Mouse (Mus musculus) brain, embryonic 14.5 days (tissue): Measurements from ENCODE around the gene Cdh13.

Experiments
- CTCF ChIP-seq: fragments of 200-500 bp; IDR thresholded peaks from 2 replicates; pipeline ENCODE4 v1.5.1; 2012; ENCODE audit warnings: inconsistent platforms, mild to moderate bottlenecking, moderate library complexity, borderline replicate concordance; ENCODE audit not compliant: insufficient read depth, insufficient read length; ENCODE audit errors: extremely low read depth
- POLR2A ChIP-seq: fragments of 200-500 bp; IDR thresholded peaks from 2 replicates; pipeline ENCODE4 v1.6.1; 2012; ENCODE audit warnings: mild to moderate bottlenecking, inconsistent platforms, borderline replicate concordance; ENCODE audit not compliant: poor library complexity, insufficient read depth, insufficient read length, severe bottlenecking; ENCODE audit errors: extremely low read depth

DNA sequence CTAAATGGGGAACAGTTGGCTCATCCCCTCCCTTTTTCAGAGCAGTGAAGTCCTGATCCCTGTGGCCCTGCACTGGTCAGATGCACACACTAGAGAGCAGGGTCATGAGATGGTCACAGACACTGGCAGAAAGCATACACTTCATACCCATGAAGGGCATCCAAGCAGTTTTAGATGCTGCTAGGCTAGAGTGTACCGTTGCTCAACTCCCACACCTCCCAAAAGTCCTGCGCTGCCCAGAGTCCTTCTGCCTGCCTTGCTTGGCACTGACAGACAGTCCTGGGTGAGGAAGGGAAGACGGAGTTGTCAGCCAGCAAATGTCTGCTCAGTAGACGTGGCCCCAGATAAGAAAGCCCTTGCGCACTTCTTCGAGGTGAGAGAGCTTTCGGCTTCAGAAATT lies 33.6 kb upstream of the Cdh13 start:
- TF ChIP-seq CTCF (no peak), POLR2A (no peak)
